Mouse (Mus musculus) heart, embryonic 13.5 days (tissue): ENCODE results near the gene Zmym5. TPM values are rescaled to one million over a fixed set of nuclear protein-coding genes. Genes with fewer than 3 reads are reported as not detected.
"Not testable (repeated sequence)": the region's sequence is repeated elsewhere in the genome, so short reads cannot be mapped to it uniquely, and the experiment has no call there.

Experiments
- ATAC-seq: fragments of 200-750 bp; cut with Nextera tagmentation; 2 replicates; pipeline ENCODE4 v1.8.0; 2017; ENCODE audit warnings: moderate TSS enrichment; ENCODE audit not compliant: insufficient number of reproducible peaks, low FRiP score, low TSS enrichment; ENCODE audit errors: extremely low read depth
- H3K27ac ChIP-seq: fragments of 300-500 bp; sonication (generic); replicated peaks from 2 replicates; pipeline ENCODE4 v1.5.1; 2015; ENCODE audit warnings: moderate library complexity, mild to moderate bottlenecking, inconsistent platforms
- H3K27me3 ChIP-seq: fragments of 300-500 bp; sonication (generic); replicated peaks from 2 replicates; pipeline ENCODE4 v1.6.1; 2015; ENCODE audit warnings: mild to moderate bottlenecking, inconsistent platforms
- H3K36me3 ChIP-seq: fragments of 300-500 bp; sonication (generic); 2 replicates; pipeline ENCODE4 v1.6.1; 2015; ENCODE audit warnings: mild to moderate bottlenecking, inconsistent platforms
- H3K4me1 ChIP-seq: fragments of 300-500 bp; sonication (generic); 2 replicates; pipeline ENCODE4 v1.6.1; 2015; ENCODE audit warnings: inconsistent platforms
- H3K4me2 ChIP-seq: fragments of 300-500 bp; sonication (generic); 2 replicates; pipeline ENCODE4 v1.6.1; 2015; ENCODE audit warnings: inconsistent platforms, mild to moderate bottlenecking, moderate library complexity
- H3K4me3 ChIP-seq: fragments of 300-500 bp; sonication (generic); 2 replicates; pipeline ENCODE4 v1.5.1; 2015; ENCODE audit warnings: moderate library complexity, mild to moderate bottlenecking, inconsistent platforms
- H3K9ac ChIP-seq: fragments of 300-500 bp; sonication (generic); 2 replicates; pipeline ENCODE4 v1.6.1; 2015; ENCODE audit warnings: inconsistent platforms, mild to moderate bottlenecking, moderate library complexity
- H3K9me3 ChIP-seq: fragments of 300-500 bp; sonication (generic); 2 replicates; pipeline ENCODE4 v1.6.1; 2016; ENCODE audit warnings: inconsistent platforms
- WGBS: fragments of 180-500 bp; shearing (Covaris S2); methylation state at CpG from one replicate; pipeline ENCODE4 v1.1.7; 2015; ENCODE audit warnings: mixed read lengths; 5-methylcytosine and 5-hydroxymethylcytosine counted together
- polyA plus RNA-seq: library from polyadenylated mRNA; unstranded; fragments of >200 nt; fragmentation: Nextera tagmentation; extraction: Ambion mirVana; gene quantifications from 2 replicates; pipeline ENCODE4 v1.2.1, GENCODE M21; 2015

Zmym5 gene
- polyA plus RNA-seq, 1 experiment from 2014 or later, result 14.7 TPM

DNA sequence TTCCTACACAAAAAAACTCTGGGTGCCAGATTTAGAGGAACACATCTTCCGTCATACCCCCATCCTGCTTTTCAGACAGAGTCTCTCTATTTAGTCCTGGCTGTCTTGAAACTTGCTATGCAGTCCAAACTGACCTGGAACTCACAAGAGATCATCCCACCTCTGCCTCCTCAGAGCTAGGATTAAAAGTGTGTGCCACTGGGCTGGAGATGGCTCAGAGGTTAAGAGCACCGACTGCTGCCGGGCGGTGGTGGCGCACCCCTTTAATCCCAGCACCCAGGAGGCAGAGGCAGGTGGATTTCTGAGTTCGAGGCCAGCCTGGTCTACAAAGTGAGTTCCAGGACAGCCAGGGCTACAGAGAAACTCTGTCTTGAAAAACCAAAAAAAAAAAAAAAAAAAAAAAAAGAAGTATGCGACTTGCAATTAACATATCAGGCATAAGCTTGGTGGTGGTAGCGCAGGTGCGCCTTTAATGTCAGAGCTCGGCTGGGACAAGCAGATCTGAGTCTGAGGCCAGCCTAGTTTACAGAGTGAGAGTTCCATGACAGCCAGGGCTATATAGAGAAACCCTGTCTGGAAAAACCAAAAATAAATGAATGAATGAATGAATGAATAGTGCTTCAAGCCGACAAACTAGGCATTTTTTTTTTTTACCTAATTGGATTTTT is 34.8 kb downstream of the Zmym5 start:
- Histone ChIP-seq H3K9ac (peak overlapping the region; percentile 93), H3K27ac (no peak overlapping the region; the same call in 1 of the 2 replicates), H3K4me2 (peak overlapping the region; percentile 91), H3K4me3 (peak overlapping the region; percentile 82), H3K4me1 (peaks cover 37% of the 10 kb centered on the region), H3K9me3 (no peaks in the 10 kb centered on the region), H3K27me3 (no peaks in the 10 kb centered on the region), H3K36me3 (peaks cover 13% of the 10 kb centered on the region)
- ATAC-seq, result no peak
- 19% methylated on average over 11 of the region's 11 CpGs for WGBS

- Histone ChIP-seq H3K4me1 (peaks cover 37% of the 10 kb centered on the region), H3K9me3 (no peaks in the 10 kb centered on the region), H3K27me3 (no peaks in the 10 kb centered on the region), H3K36me3 (peaks cover 26% of the 10 kb centered on the region), H3K27ac (no peak overlapping the region; the same call in 1 of the 2 replicates), H3K9ac (no peak overlapping the region), H3K4me3 (peak overlapping the region; percentile 82), H3K4me2 (peak overlapping the region; percentile 91)
- no peak for ATAC-seq
- 64% methylated on average over 4 of the region's 4 CpGs for WGBS
These were observed 36.1 kb downstream of the Zmym5 start for GRCm38 (mm10) chr14:56775416-56775815.

GRCm38 (mm10) chr14:56766438-56766837 is 45.1 kb downstream of the Zmym5 start:
- H3K4me1 ChIP-seq, H3K27me3 ChIP-seq, H3K9ac ChIP-seq, H3K4me2 ChIP-seq, ATAC-seq, H3K9me3 ChIP-seq, H3K27ac ChIP-seq, H3K4me3 ChIP-seq: not testable (repeated sequence)
- 77% methylated on average over 2 of the region's 2 CpGs for WGBS
- H3K36me3 ChIP-seq, result peaks cover 80% of the 10 kb centered on the region

GRCm38 (mm10) chr14:56765117-56765516 is 46.4 kb downstream of the Zmym5 start:
- WGBS, result 90% methylated on average over 3 of the region's 3 CpGs
- H3K9me3 ChIP-seq, ATAC-seq, H3K4me3 ChIP-seq, H3K27ac ChIP-seq, H3K4me2 ChIP-seq, H3K9ac ChIP-seq, H3K4me1 ChIP-seq, H3K27me3 ChIP-seq: not testable (repeated sequence)
- H3K36me3 ChIP-seq, result peaks cover 80% of the 10 kb centered on the region

DNA sequence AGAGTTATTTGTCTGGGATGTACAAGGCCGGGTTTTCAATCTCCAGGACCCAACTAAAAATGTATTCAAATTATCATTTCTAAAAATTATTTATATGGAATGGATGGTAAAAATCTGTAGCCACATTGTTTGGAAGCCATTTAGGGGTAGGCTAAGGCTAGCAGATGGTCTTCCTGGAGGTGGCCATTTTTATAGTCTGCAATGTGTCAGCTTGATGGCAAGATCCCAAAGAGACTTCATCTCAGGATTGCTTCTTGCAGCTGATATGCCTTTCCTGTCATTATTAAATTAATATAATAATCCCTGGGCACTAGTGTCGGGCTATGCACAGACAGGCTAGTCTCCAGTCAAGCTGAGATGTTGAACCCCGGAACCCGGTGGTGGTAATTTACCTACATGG is 60.2 kb downstream of the Zmym5 start:
- WGBS, result 83% methylated on average over 4 of the region's 4 CpGs
- Histone ChIP-seq H3K27me3 (no peaks in the 10 kb centered on the region), H3K9ac (no peak overlapping the region), H3K9me3 (no peaks in the 10 kb centered on the region), H3K4me2 (no peak overlapping the region), H3K4me1 (peaks cover 6% of the 10 kb centered on the region), H3K4me3 (no peak overlapping the region), H3K27ac (no peak overlapping the region), H3K36me3 (peaks cover 64% of the 10 kb centered on the region)
- no peak for ATAC-seq

Other genes with a start within 250 kb of the Zmym5 start
- gene Cenpj, start 236.3 kb downstream of the Zmym5 start, polyA plus RNA-seq, result 7.2 and 7.8 TPM in 2 replicates
- gene Parp4, start 236.1 kb downstream of the Zmym5 start, polyA plus RNA-seq, result 7.8 and 8.3 TPM in 2 replicates
- 25.2 and 25.8 TPM in 2 replicates for gene Mphosph8, start 143.5 kb downstream of the Zmym5 start, polyA plus RNA-seq
- gene Pspc1, start 33.4 kb downstream of the Zmym5 start, polyA plus RNA-seq, result 21.0 and 21.4 TPM in 2 replicates
- 29.8 and 30.9 TPM in 2 replicates for gene Zmym2, start 74.9 kb upstream of the Zmym5 start, polyA plus RNA-seq
- gene Gja3, start 246.4 kb upstream of the Zmym5 start, polyA plus RNA-seq, result 19.9 and 23.8 TPM in 2 replicates